Mouse (Mus musculus): ENCODE measurements around the gene Cilp2. TPM values are rescaled to one million over a fixed set of nuclear protein-coding genes. Genes with fewer than 3 reads are reported as not detected.

The Cilp2 gene
- polyA plus RNA-seq, 1 experiment: 0.02 TPM

- TF ChIP-seq USF1 (IDR thresholded peaks at IDR 0.05; ENCODE audit: low read depth) (no peak), CTCF (IDR thresholded peaks at IDR 0.05; ENCODE audit: control insufficient read depth, insufficient read depth, insufficient read length) (no peak), FOSL1 (IDR thresholded peaks at IDR 0.05; ENCODE audit: insufficient read depth, low read length, poor library complexity, severe bottlenecking) (no peak), CEBPB (IDR thresholded peaks at IDR 0.05; ENCODE audit: low read depth) (no peak), MAX (IDR thresholded peaks at IDR 0.05) (no peak), MYOD1 (IDR thresholded peaks at IDR 0.05; ENCODE audit: control insufficient read depth, insufficient read length, low read depth) (no peak), MYOG (IDR thresholded peaks at IDR 0.05; ENCODE audit: control insufficient read depth, extremely low read depth, insufficient read length) (no peak)
- Histone ChIP-seq H3K79me3 (ENCODE audit: low read depth) (no peaks in the 10 kb centered on the region), H3K4me3 (ENCODE audit: insufficient read depth, poor library complexity, severe bottlenecking) (no peak overlapping the region), H3K27me3 (ENCODE audit: control insufficient read depth, insufficient read depth, insufficient read length) (peaks cover 8% of the 10 kb centered on the region), H3K36me3 (ENCODE audit: control insufficient read depth, insufficient read depth) (no peaks in the 10 kb centered on the region), H3ac (ENCODE audit: control insufficient read depth, insufficient read length, low read depth) (no peak overlapping the region), H3K79me2 (ENCODE audit: control insufficient read depth, insufficient read depth) (no peaks in the 10 kb centered on the region)
These were observed 5.3 kb downstream of the Cilp2 start for GRCm38 (mm10) chr8:69882021-69882756.

GRCm38 (mm10) chr8:69881261-69881865 is 6.1 kb downstream of the Cilp2 start:
- Histone ChIP-seq H3K79me2 (ENCODE audit: control insufficient read depth, insufficient read depth) (no peaks in the 10 kb centered on the region), H3K4me3 (ENCODE audit: insufficient read depth, poor library complexity, severe bottlenecking) (no peak overlapping the region), H3K36me3 (ENCODE audit: control insufficient read depth, insufficient read depth) (no peaks in the 10 kb centered on the region), H3K27me3 (ENCODE audit: control insufficient read depth, insufficient read depth, insufficient read length) (peaks cover 5% of the 10 kb centered on the region), H3ac (ENCODE audit: control insufficient read depth, insufficient read length, low read depth) (no peak overlapping the region), H3K79me3 (ENCODE audit: low read depth) (no peaks in the 10 kb centered on the region)
- no peak for TF ChIP-seq MYOG (IDR thresholded peaks at IDR 0.05; ENCODE audit: control insufficient read depth, extremely low read depth, insufficient read length)
- no peak for TF ChIP-seq USF1 (IDR thresholded peaks at IDR 0.05; ENCODE audit: low read depth)

GRCm38 (mm10) chr8:69880841-69881240 is 6.6 kb downstream of the Cilp2 start:
- TF ChIP-seq CTCF (IDR thresholded peaks at IDR 0.05; ENCODE audit: control insufficient read depth, insufficient read depth, insufficient read length) (no peak), USF1 (IDR thresholded peaks at IDR 0.05; ENCODE audit: low read depth) (no peak), FOSL1 (IDR thresholded peaks at IDR 0.05; ENCODE audit: insufficient read depth, low read length, poor library complexity, severe bottlenecking) (no peak), CEBPB (IDR thresholded peaks at IDR 0.05; ENCODE audit: low read depth) (no peak), MYOG (IDR thresholded peaks at IDR 0.05; ENCODE audit: control insufficient read depth, extremely low read depth, insufficient read length) (no peak), MAX (IDR thresholded peaks at IDR 0.05) (no peak), MYOD1 (IDR thresholded peaks at IDR 0.05; ENCODE audit: control insufficient read depth, insufficient read length, low read depth) (no peak)
- Histone ChIP-seq H3K79me2 (ENCODE audit: control insufficient read depth, insufficient read depth) (no peaks in the 10 kb centered on the region), H3K27me3 (ENCODE audit: control insufficient read depth, insufficient read depth, insufficient read length) (peaks cover 2% of the 10 kb centered on the region), H3ac (ENCODE audit: control insufficient read depth, insufficient read length, low read depth) (no peak overlapping the region), H3K79me3 (ENCODE audit: low read depth) (no peaks in the 10 kb centered on the region), H3K36me3 (ENCODE audit: control insufficient read depth, insufficient read depth) (no peaks in the 10 kb centered on the region), H3K4me3 (ENCODE audit: insufficient read depth, poor library complexity, severe bottlenecking) (no peak overlapping the region)

- H3K4me3 ChIP-seq (ENCODE audit: insufficient read depth, poor library complexity, severe bottlenecking): no peak overlapping the region
- TF ChIP-seq USF1 (IDR thresholded peaks at IDR 0.05; ENCODE audit: low read depth) (no peak), MYOD1 (IDR thresholded peaks at IDR 0.05; ENCODE audit: control insufficient read depth, insufficient read length, low read depth) (no peak), CEBPB (IDR thresholded peaks at IDR 0.05; ENCODE audit: low read depth) (no peak), CTCF (IDR thresholded peaks at IDR 0.05; ENCODE audit: control insufficient read depth, insufficient read depth, insufficient read length) (no peak), FOSL1 (IDR thresholded peaks at IDR 0.05; ENCODE audit: insufficient read depth, low read length, poor library complexity, severe bottlenecking) (no peak)
- no peaks in the 10 kb centered on the region for H3K79me3 ChIP-seq (ENCODE audit: low read depth)
- H3K27me3 ChIP-seq (ENCODE audit: control insufficient read depth, insufficient read depth, insufficient read length): no peaks in the 10 kb centered on the region
- no peak overlapping the region for H3ac ChIP-seq (ENCODE audit: control insufficient read depth, insufficient read length, low read depth)
- no peaks in the 10 kb centered on the region for H3K79me2 ChIP-seq (ENCODE audit: control insufficient read depth, insufficient read depth)
- H3K36me3 ChIP-seq (ENCODE audit: control insufficient read depth, insufficient read depth): no peaks in the 10 kb centered on the region
These were observed 7.8 kb downstream of the Cilp2 start for GRCm38 (mm10) chr8:69879678-69880077.

GRCm38 (mm10) chr8:69877992-69878391 is 9.5 kb downstream of the Cilp2 start:
- TF ChIP-seq MYOD1 (IDR thresholded peaks at IDR 0.05; ENCODE audit: control insufficient read depth, insufficient read length, low read depth) (no peak), CEBPB (IDR thresholded peaks at IDR 0.05; ENCODE audit: low read depth) (no peak), MYOG (IDR thresholded peaks at IDR 0.05; ENCODE audit: control insufficient read depth, extremely low read depth, insufficient read length) (no peak), MAX (IDR thresholded peaks at IDR 0.05) (no peak), FOSL1 (IDR thresholded peaks at IDR 0.05; ENCODE audit: insufficient read depth, low read length, poor library complexity, severe bottlenecking) (no peak), CTCF (IDR thresholded peaks at IDR 0.05; ENCODE audit: control insufficient read depth, insufficient read depth, insufficient read length) (no peak), USF1 (IDR thresholded peaks at IDR 0.05; ENCODE audit: low read depth) (no peak)
- H3K4me3 ChIP-seq (ENCODE audit: insufficient read depth, poor library complexity, severe bottlenecking): no peak overlapping the region
- H3ac ChIP-seq (ENCODE audit: control insufficient read depth, insufficient read length, low read depth): no peak overlapping the region
- H3K79me2 ChIP-seq (ENCODE audit: control insufficient read depth, insufficient read depth): no peaks in the 10 kb centered on the region
- no peaks in the 10 kb centered on the region for H3K36me3 ChIP-seq (ENCODE audit: control insufficient read depth, insufficient read depth)
- no peaks in the 10 kb centered on the region for H3K79me3 ChIP-seq (ENCODE audit: low read depth)
- no peaks in the 10 kb centered on the region for H3K27me3 ChIP-seq (ENCODE audit: control insufficient read depth, insufficient read depth, insufficient read length)
